Mouse (Mus musculus): ENCODE measurements around the gene Smok2a. TPM values are rescaled to one million over a fixed set of nuclear protein-coding genes. Genes with fewer than 3 reads are reported as not detected.
A peak's percentile ranks its signal among the peaks of the same experiment; 100 is the strongest.
"Not testable (repeated sequence)": the region's sequence is repeated elsewhere in the genome, so short reads cannot be mapped to it uniquely, and the experiment has no call there.

Smok2a gene
- not detected in 2 replicates for polyA plus RNA-seq (2015; fragmentation: Nextera tagmentation; extraction: Ambion mirVana)

- Histone ChIP-seq H3K4me2 (replicated peaks) (no peak within 1 kb of the TSS), H3K4me3 (no peak within 1 kb of the TSS), H3K27me3 (no peaks in the 10 kb centered on the region), H3K9me3 (peaks cover 82% of the 10 kb centered on the region), H3K36me3 (no peaks in the 10 kb centered on the region), H3K4me1 (no peaks in the 10 kb centered on the region), H3K27ac (replicated peaks) (no peak within 1 kb of the TSS), H3K9ac (replicated peaks) (no peak within 1 kb of the TSS)
- ATAC-seq (replicated peaks) = no peak
- WGBS = 87% methylated on average over 3 of the region's 3 CpGs
Observed at GRCm38 (mm10) chr17:13220888-13221287, at the start of gene Smok2a. Gene Smok2a (plus strand): TSS chr17:13221188.

- H3K36me3 ChIP-seq; H3K27me3 ChIP-seq; H3K4me2 ChIP-seq (replicated peaks); ATAC-seq (replicated peaks); H3K4me1 ChIP-seq; H3K27ac ChIP-seq (replicated peaks); H3K9me3 ChIP-seq; H3K4me3 ChIP-seq; H3K9ac ChIP-seq (replicated peaks): not testable (repeated sequence)
- WGBS = 85% methylated on average over 6 of the region's 6 CpGs
Observed at GRCm38 (mm10) chr17:13173578-13173977, 47.4 kb upstream of the Smok2a start.

GRCm38 (mm10) chr17:13174029-13174428 is 47.0 kb upstream of the Smok2a start:
- not testable (repeated sequence) for H3K27ac ChIP-seq (replicated peaks); H3K4me2 ChIP-seq (replicated peaks); H3K9ac ChIP-seq (replicated peaks); ATAC-seq (replicated peaks); H3K4me3 ChIP-seq; H3K27me3 ChIP-seq; H3K9me3 ChIP-seq; H3K36me3 ChIP-seq; H3K4me1 ChIP-seq
- WGBS = 57% methylated on average over 2 of the region's 3 CpGs

GRCm38 (mm10) chr17:13175609-13176008 is 45.4 kb upstream of the Smok2a start:
- ATAC-seq (replicated peaks) = peak; percentile 66; the same call in 1 of the 2 replicates
- 50% methylated on average over 1 of the region's 1 CpGs for WGBS
- not testable (repeated sequence) for H3K9ac ChIP-seq (replicated peaks)

GRCm38 (mm10) chr17:13177796-13178195 is 43.2 kb upstream of the Smok2a start:
- not testable (repeated sequence) for H3K27me3 ChIP-seq; H3K4me1 ChIP-seq; H3K36me3 ChIP-seq; H3K4me3 ChIP-seq; H3K27ac ChIP-seq (replicated peaks); ATAC-seq (replicated peaks); H3K4me2 ChIP-seq (replicated peaks); H3K9ac ChIP-seq (replicated peaks)
- H3K9me3 ChIP-seq = peaks cover 24% of the 10 kb centered on the region
- WGBS = 60% methylated on average over 1 of the region's 1 CpGs

More at GRCm38 (mm10) chr17:13175609-13176008, 45.4 kb upstream of the Smok2a start:
- H3K27me3 ChIP-seq; H3K36me3 ChIP-seq; H3K4me1 ChIP-seq; H3K4me2 ChIP-seq (replicated peaks); H3K27ac ChIP-seq (replicated peaks); H3K4me3 ChIP-seq: not testable (repeated sequence)
- H3K9me3 ChIP-seq = peaks cover 11% of the 10 kb centered on the region

- not testable (repeated sequence) for H3K4me1 ChIP-seq; H3K36me3 ChIP-seq; H3K4me2 ChIP-seq (replicated peaks); H3K9ac ChIP-seq (replicated peaks); H3K27me3 ChIP-seq; H3K27ac ChIP-seq (replicated peaks); ATAC-seq (replicated peaks); H3K4me3 ChIP-seq
- WGBS = 90% methylated on average over 4 of the region's 4 CpGs
- peaks cover 26% of the 10 kb centered on the region for H3K9me3 ChIP-seq
Observed at GRCm38 (mm10) chr17:13179021-13179420, 42.0 kb upstream of the Smok2a start.

- H3K36me3 ChIP-seq; H3K27ac ChIP-seq (replicated peaks); H3K27me3 ChIP-seq; H3K4me1 ChIP-seq; H3K4me2 ChIP-seq (replicated peaks); ATAC-seq (replicated peaks); H3K4me3 ChIP-seq; H3K9ac ChIP-seq (replicated peaks): not testable (repeated sequence)
- WGBS = 94% methylated on average over 5 of the region's 5 CpGs
- H3K9me3 ChIP-seq = peaks cover 26% of the 10 kb centered on the region
Observed at GRCm38 (mm10) chr17:13180491-13180890, 40.5 kb upstream of the Smok2a start.

- not testable (repeated sequence) for H3K4me2 ChIP-seq (replicated peaks); H3K4me1 ChIP-seq; H3K27me3 ChIP-seq; ATAC-seq (replicated peaks); H3K4me3 ChIP-seq; H3K27ac ChIP-seq (replicated peaks); H3K36me3 ChIP-seq; H3K9ac ChIP-seq (replicated peaks)
- H3K9me3 ChIP-seq = peaks cover 40% of the 10 kb centered on the region
- WGBS = 76% methylated on average over 3 of the region's 4 CpGs
Observed at GRCm38 (mm10) chr17:13182712-13183111, 38.3 kb upstream of the Smok2a start.

GRCm38 (mm10) chr17:13184514-13184913 is 36.5 kb upstream of the Smok2a start:
- not testable (repeated sequence) for H3K4me3 ChIP-seq; H3K4me2 ChIP-seq (replicated peaks); ATAC-seq (replicated peaks); H3K36me3 ChIP-seq; H3K4me1 ChIP-seq; H3K27me3 ChIP-seq; H3K27ac ChIP-seq (replicated peaks); H3K9ac ChIP-seq (replicated peaks)
- H3K9me3 ChIP-seq = peaks cover 41% of the 10 kb centered on the region
- 87% methylated on average over 5 of the region's 5 CpGs for WGBS

GRCm38 (mm10) chr17:13186541-13186940 is 34.4 kb upstream of the Smok2a start:
- WGBS = 84% methylated on average over 6 of the region's 6 CpGs
- H3K27me3 ChIP-seq; H3K4me3 ChIP-seq; H3K9ac ChIP-seq (replicated peaks); H3K36me3 ChIP-seq; ATAC-seq (replicated peaks); H3K4me2 ChIP-seq (replicated peaks); H3K27ac ChIP-seq (replicated peaks); H3K4me1 ChIP-seq: not testable (repeated sequence)
- H3K9me3 ChIP-seq = peaks cover 33% of the 10 kb centered on the region

GRCm38 (mm10) chr17:13187621-13188020 is 33.4 kb upstream of the Smok2a start:
- H3K4me1 ChIP-seq; H3K4me3 ChIP-seq; H3K27ac ChIP-seq (replicated peaks); H3K9ac ChIP-seq (replicated peaks); H3K4me2 ChIP-seq (replicated peaks); ATAC-seq (replicated peaks); H3K27me3 ChIP-seq; H3K36me3 ChIP-seq: not testable (repeated sequence)
- H3K9me3 ChIP-seq = peaks cover 33% of the 10 kb centered on the region
- 66% methylated on average over 6 of the region's 6 CpGs for WGBS

- not testable (repeated sequence) for H3K4me2 ChIP-seq (replicated peaks); H3K27ac ChIP-seq (replicated peaks); ATAC-seq (replicated peaks); H3K4me3 ChIP-seq; H3K9ac ChIP-seq (replicated peaks); H3K36me3 ChIP-seq; H3K4me1 ChIP-seq; H3K27me3 ChIP-seq
- H3K9me3 ChIP-seq = peaks cover 37% of the 10 kb centered on the region
- WGBS = 90% methylated on average over 2 of the region's 2 CpGs
Observed at GRCm38 (mm10) chr17:13188846-13189245, 32.1 kb upstream of the Smok2a start.

GRCm38 (mm10) chr17:13190836-13191583 is 30.0 kb upstream of the Smok2a start:
- 90% methylated on average over 10 of the region's 10 CpGs for whole genome bisulfite sequencing
- not testable (repeated sequence) for H3K36me3 ChIP-seq; H3K4me3 ChIP-seq; H3K4me1 ChIP-seq; H3K27ac ChIP-seq (replicated peaks); H3K4me2 ChIP-seq (replicated peaks); H3K27me3 ChIP-seq; ATAC-seq (replicated peaks); H3K9ac ChIP-seq (replicated peaks)
- H3K9me3 ChIP-seq = peaks cover 42% of the 10 kb centered on the region

All from forebrain, embryonic 15.5 days (tissue).